Mouse (Mus musculus) small intestine, adult 2 months (tissue): Measurements from ENCODE around the gene Glis2. TPM values are rescaled to one million over a fixed set of nuclear protein-coding genes. Genes with fewer than 3 reads are reported as not detected.

Experiments
- H3K27ac ChIP-seq: fragments of 200-500 bp; 2 replicates; pipeline ENCODE4 v1.5.1; 2012; ENCODE audit warnings: low read depth, low read length, control low read depth, inconsistent platforms; ENCODE audit not compliant: insufficient read depth
- H3K27me3 ChIP-seq: fragments of 200-500 bp; 2 replicates; pipeline ENCODE4 v1.6.1; 2012; ENCODE audit warnings: mild to moderate bottlenecking, moderate library complexity, low read length, inconsistent platforms; ENCODE audit not compliant: control insufficient read depth, insufficient read depth
- H3K36me3 ChIP-seq: fragments of 200-500 bp; 2 replicates; pipeline ENCODE4 v1.6.1; 2012; ENCODE audit warnings: mild to moderate bottlenecking, low read length, control low read depth, inconsistent platforms; ENCODE audit not compliant: control insufficient read depth, insufficient read depth
- H3K4me1 ChIP-seq: fragments of 200-500 bp; 2 replicates; pipeline ENCODE4 v1.6.1; 2012; ENCODE audit warnings: low read length, inconsistent platforms, mixed read lengths; ENCODE audit not compliant: control insufficient read depth, insufficient read depth, insufficient read length
- H3K4me3 ChIP-seq: fragments of 200-500 bp; 2 replicates; pipeline ENCODE4 v1.5.1; 2012; ENCODE audit warnings: low read depth, mild to moderate bottlenecking, control low read depth, inconsistent platforms, low read length, moderate library complexity
- CTCF ChIP-seq: fragments of 200-500 bp; IDR thresholded peaks from 2 replicates; pipeline ENCODE4 v1.5.1; 2012; ENCODE audit warnings: low read depth, mild to moderate bottlenecking, control low read depth, inconsistent platforms, low read length, moderate library complexity, mixed read lengths; ENCODE audit not compliant: insufficient replicate concordance, insufficient read length; ENCODE audit errors: extremely low read depth
- POLR2A ChIP-seq: fragments of 200-500 bp; IDR thresholded peaks from 2 replicates; pipeline ENCODE4 v1.6.1; 2012; ENCODE audit warnings: low read depth, mild to moderate bottlenecking, control low read depth, inconsistent platforms, low read length, moderate library complexity
- WGBS: fragments of 180-500 bp; shearing (Covaris S2); methylation state at CpG from one replicate; pipeline ENCODE4 v1.1.7; 2018; 5-methylcytosine and 5-hydroxymethylcytosine counted together
- polyA plus RNA-seq: library from polyadenylated mRNA; depleted of rRNA; stranded (reverse); fragments of >200 nt; gene quantifications from 2 replicates; pipeline ENCODE4 v1.2.3, GENCODE M21; 2012; rRNA removed

Glis2 gene
- polyA plus RNA-seq, result 8.6 and 10.1 TPM in 2 replicates

GRCm38 (mm10) chr16:4593971-4594813, at the start of gene Glis2:
Gene Glis2 (plus strand): TSS chr16:4594713.
- 4% methylated on average over 68 of the region's 74 CpGs for WGBS
- Histone ChIP-seq H3K27me3 (peaks cover 14% of the 10 kb centered on the region), H3K4me1 (peaks cover 6% of the 10 kb centered on the region; the same call in 1 of the 2 replicates), H3K27ac (peak within 1 kb of the TSS; percentile 5; the same call in 1 of the 2 replicates), H3K36me3 (no peaks in the 10 kb centered on the region), H3K4me3 (peak within 1 kb of the TSS; percentile 80)
- TF ChIP-seq POLR2A (no peak; the same call in 1 of the 2 replicates), CTCF (no peak)

- peaks cover 9% of the 10 kb centered on the region for H3K36me3 ChIP-seq
- no peak for TF ChIP-seq POLR2A
- TF ChIP-seq CTCF, result no peak
- no peak overlapping the region for H3K27ac ChIP-seq
- H3K4me1 ChIP-seq, result peaks cover 10% of the 10 kb centered on the region
- H3K4me3 ChIP-seq, result no peak overlapping the region
- no peaks in the 10 kb centered on the region for H3K27me3 ChIP-seq
- WGBS, result 73% methylated on average over 9 of the region's 9 CpGs
Observed at GRCm38 (mm10) chr16:4544845-4545244, 49.7 kb upstream of the Glis2 start.

- H3K27me3 ChIP-seq, result no peaks in the 10 kb centered on the region
- H3K27ac ChIP-seq, result no peak overlapping the region
- TF ChIP-seq POLR2A, result no peak
- TF ChIP-seq CTCF, result no peak
- H3K4me1 ChIP-seq, result peaks cover 12% of the 10 kb centered on the region
- WGBS, result 88% methylated on average over 8 of the region's 8 CpGs
- peaks cover 12% of the 10 kb centered on the region for H3K36me3 ChIP-seq
- no peak overlapping the region for H3K4me3 ChIP-seq
Observed at GRCm38 (mm10) chr16:4546838-4547237, 47.7 kb upstream of the Glis2 start.

GRCm38 (mm10) chr16:4547611-4548010, 46.9 kb upstream of the Glis2 start:
- no peak for TF ChIP-seq CTCF
- no peak for TF ChIP-seq POLR2A
- no peak overlapping the region for H3K27ac ChIP-seq
- WGBS, result 79% methylated on average over 5 of the region's 5 CpGs
- no peak overlapping the region for H3K4me3 ChIP-seq
- H3K36me3 ChIP-seq, result peaks cover 12% of the 10 kb centered on the region
- H3K4me1 ChIP-seq, result peaks cover 9% of the 10 kb centered on the region
- no peaks in the 10 kb centered on the region for H3K27me3 ChIP-seq

- H3K36me3 ChIP-seq, result peaks cover 12% of the 10 kb centered on the region
- H3K27me3 ChIP-seq, result no peaks in the 10 kb centered on the region
- WGBS, result 27% methylated on average over 18 of the region's 18 CpGs
- TF ChIP-seq CTCF, result peak; percentile 71
- no peak for TF ChIP-seq POLR2A
- peak overlapping the region; percentile 45 for H3K4me3 ChIP-seq
- peaks cover 11% of the 10 kb centered on the region for H3K4me1 ChIP-seq
- peak overlapping the region; percentile 83 for H3K27ac ChIP-seq
Observed at GRCm38 (mm10) chr16:4548953-4549688, 45.4 kb upstream of the Glis2 start.

- Histone ChIP-seq H3K4me1 (peaks cover 11% of the 10 kb centered on the region), H3K36me3 (peaks cover 9% of the 10 kb centered on the region; the same call in 1 of the 2 replicates), H3K27ac (no peak overlapping the region), H3K27me3 (no peaks in the 10 kb centered on the region), H3K4me3 (no peak overlapping the region)
- TF ChIP-seq CTCF (peak; percentile 100), POLR2A (no peak)
- whole genome bisulfite sequencing, result 28% methylated on average over 13 of the region's 13 CpGs
Observed at GRCm38 (mm10) chr16:4551056-4551455, 43.5 kb upstream of the Glis2 start.

GRCm38 (mm10) chr16:4551885-4552284, 42.6 kb upstream of the Glis2 start:
- Histone ChIP-seq H3K4me3 (no peak overlapping the region), H3K36me3 (peaks cover 9% of the 10 kb centered on the region; the same call in 1 of the 2 replicates), H3K27me3 (no peaks in the 10 kb centered on the region), H3K27ac (no peak overlapping the region), H3K4me1 (peaks cover 11% of the 10 kb centered on the region)
- WGBS, result 89% methylated on average over 12 of the region's 12 CpGs
- TF ChIP-seq CTCF, result no peak
